Mouse (Mus musculus) lung, adult 2 months (tissue): ENCODE measurements around the gene Prlh.

Source experiments
- CTCF ChIP-seq: fragments of 200-500 bp; IDR thresholded peaks from 2 replicates; pipeline ENCODE4 v1.5.1; 2011; ENCODE audit warnings: mild to moderate bottlenecking, low read length, control low read depth; ENCODE audit not compliant: insufficient read depth
- POLR2A ChIP-seq: fragments of 200-500 bp; IDR thresholded peaks from 2 replicates; pipeline ENCODE4 v1.6.1; 2011; ENCODE audit warnings: low read depth, mild to moderate bottlenecking, control low read depth, low read length, borderline replicate concordance; ENCODE audit errors: extremely low read depth

DNA sequence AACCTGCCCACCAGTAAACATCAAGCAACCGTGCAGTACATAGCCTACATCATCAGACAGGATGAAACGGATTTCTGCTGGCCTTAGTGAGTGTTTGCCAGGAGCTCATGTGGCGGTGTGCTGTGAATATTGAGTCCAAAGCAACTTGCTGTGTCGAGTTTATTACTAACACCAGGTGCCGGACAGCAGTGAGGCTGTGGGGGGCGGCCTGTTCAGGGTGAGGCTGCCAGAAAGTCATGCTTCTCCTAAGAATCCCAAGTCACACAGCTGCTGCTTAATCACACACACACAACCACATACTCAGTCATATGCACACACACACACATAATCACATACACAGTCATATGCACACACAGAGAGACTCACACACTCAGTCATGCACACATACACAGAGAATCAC is 39.7 kb upstream of the Prlh start:
- TF ChIP-seq POLR2A, result no peak
- TF ChIP-seq CTCF, result no peak
